Mouse (Mus musculus) midbrain, embryonic 12.5 days (tissue): Measurements from ENCODE around the gene Elane. TPM values are rescaled to one million over a fixed set of nuclear protein-coding genes. Genes with fewer than 3 reads are reported as not detected.
"Not testable (repeated sequence)": the region's sequence is repeated elsewhere in the genome, so short reads cannot be mapped to it uniquely, and the experiment has no call there.

Source experiments
- ATAC-seq: fragments of 200-750 bp; cut with Nextera tagmentation; 2 replicates; pipeline ENCODE4 v1.8.0; 2017; ENCODE audit warnings: low read depth, moderate TSS enrichment, moderate library complexity; ENCODE audit not compliant: low FRiP score
- H3K27ac ChIP-seq: fragments of 300-500 bp; sonication (generic); replicated peaks from 2 replicates; pipeline ENCODE4 v1.5.1; 2016; ENCODE audit warnings: mild to moderate bottlenecking
- H3K27me3 ChIP-seq: fragments of 300-500 bp; sonication (generic); 2 replicates; pipeline ENCODE4 v1.6.1; 2016; ENCODE audit warnings: mild to moderate bottlenecking
- H3K36me3 ChIP-seq: fragments of 300-500 bp; sonication (generic); 2 replicates; pipeline ENCODE4 v1.6.1; 2016
- H3K4me1 ChIP-seq: fragments of 300-500 bp; sonication (generic); 2 replicates; pipeline ENCODE4 v1.6.1; 2016
- H3K4me2 ChIP-seq: fragments of 300-500 bp; sonication (generic); replicated peaks from 2 replicates; pipeline ENCODE4 v1.6.1; 2016; ENCODE audit warnings: mild to moderate bottlenecking, moderate library complexity
- H3K4me3 ChIP-seq: fragments of 300-500 bp; sonication (generic); 2 replicates; pipeline ENCODE4 v1.5.1; 2016; ENCODE audit warnings: mild to moderate bottlenecking
- H3K9ac ChIP-seq: fragments of 300-500 bp; sonication (generic); replicated peaks from 2 replicates; pipeline ENCODE4 v1.6.1; 2016; ENCODE audit warnings: mild to moderate bottlenecking, moderate library complexity
- H3K9me3 ChIP-seq: fragments of 300-500 bp; sonication (generic); 2 replicates; pipeline ENCODE4 v1.6.1; 2016; ENCODE audit warnings: mild to moderate bottlenecking
- WGBS: fragments of 180-500 bp; shearing (Covaris S2); methylation state at CpG from one replicate; pipeline ENCODE4 v1.1.7; 2016; 5-methylcytosine and 5-hydroxymethylcytosine counted together
- polyA plus RNA-seq: library from polyadenylated mRNA; unstranded; fragments of >200 nt; fragmentation: Nextera tagmentation; extraction: Ambion mirVana; gene quantifications from 2 replicates; pipeline ENCODE4 v1.2.1, GENCODE M21; 2016

Gene Elane
- polyA plus RNA-seq, 1 experiment from 2014 or later, result not detected

- Histone ChIP-seq H3K36me3 (peaks cover 29% of the 10 kb centered on the region), H3K27ac (peak overlapping the region; percentile 94), H3K9ac (peak overlapping the region; percentile 94), H3K4me2 (peak overlapping the region; percentile 74), H3K27me3 (peaks cover 4% of the 10 kb centered on the region; the same call in 1 of the 2 replicates), H3K4me1 (peaks cover 40% of the 10 kb centered on the region), H3K4me3 (peak overlapping the region; percentile 78), H3K9me3 (no peaks in the 10 kb centered on the region)
- no peak for ATAC-seq
- 7% methylated on average over 6 of the region's 6 CpGs for WGBS
Measured at GRCm38 (mm10) chr10:79873313-79873712, 12.7 kb upstream of the Elane start.

- no peaks in the 10 kb centered on the region for H3K9me3 ChIP-seq
- peaks cover 40% of the 10 kb centered on the region for H3K4me1 ChIP-seq
- H3K27ac ChIP-seq, result peak overlapping the region; percentile 94
- peaks cover 4% of the 10 kb centered on the region; the same call in 1 of the 2 replicates for H3K27me3 ChIP-seq
- ATAC-seq, result no peak
- H3K36me3 ChIP-seq, result peaks cover 29% of the 10 kb centered on the region
- peak overlapping the region; percentile 78 for H3K4me3 ChIP-seq
- H3K9ac ChIP-seq, result peak overlapping the region; percentile 94
- peak overlapping the region; percentile 74 for H3K4me2 ChIP-seq
- under 1% methylated on average over 26 of the region's 26 CpGs for WGBS
Measured at GRCm38 (mm10) chr10:79873715-79874289, 12.2 kb upstream of the Elane start.

- Histone ChIP-seq H3K4me3 (peak within 1 kb of the TSS; percentile 78), H3K4me1 (peaks cover 36% of the 10 kb centered on the region), H3K27me3 (peaks cover 5% of the 10 kb centered on the region; the same call in 1 of the 2 replicates), H3K9ac (peak within 1 kb of the TSS; percentile 94), H3K9me3 (no peaks in the 10 kb centered on the region), H3K36me3 (peaks cover 25% of the 10 kb centered on the region), H3K27ac (peak within 1 kb of the TSS; percentile 94), H3K4me2 (peak within 1 kb of the TSS; percentile 74)
- WGBS, result under 1% methylated on average over 48 of the region's 57 CpGs
- peak; percentile 92 for ATAC-seq
Measured at GRCm38 (mm10) chr10:79874290-79874862, 11.7 kb upstream of the Elane start, which contains the start of the genes Prtn3 and Plppr3. Gene Prtn3, plus strand, starts transcription at chr10:79874476. Gene Plppr3, minus strand, starts transcription at chr10:79874634.

- H3K4me1 ChIP-seq, result peaks cover 33% of the 10 kb centered on the region
- ATAC-seq, result no peak
- H3K27me3 ChIP-seq, result peaks cover 32% of the 10 kb centered on the region
- 53% methylated on average over 1 of the region's 1 CpGs for WGBS
- H3K27ac ChIP-seq, result no peak overlapping the region
- no peak overlapping the region for H3K4me2 ChIP-seq
- no peak overlapping the region for H3K9ac ChIP-seq
- H3K9me3 ChIP-seq, result no peaks in the 10 kb centered on the region
- no peak overlapping the region for H3K4me3 ChIP-seq
- 0 out of 2 replicates have a peak, but pooled peaks cover under 1% of the 10 kb centered on the region for H3K36me3 ChIP-seq
Measured at GRCm38 (mm10) chr10:79877174-79877573, 8.9 kb upstream of the Elane start.

DNA sequence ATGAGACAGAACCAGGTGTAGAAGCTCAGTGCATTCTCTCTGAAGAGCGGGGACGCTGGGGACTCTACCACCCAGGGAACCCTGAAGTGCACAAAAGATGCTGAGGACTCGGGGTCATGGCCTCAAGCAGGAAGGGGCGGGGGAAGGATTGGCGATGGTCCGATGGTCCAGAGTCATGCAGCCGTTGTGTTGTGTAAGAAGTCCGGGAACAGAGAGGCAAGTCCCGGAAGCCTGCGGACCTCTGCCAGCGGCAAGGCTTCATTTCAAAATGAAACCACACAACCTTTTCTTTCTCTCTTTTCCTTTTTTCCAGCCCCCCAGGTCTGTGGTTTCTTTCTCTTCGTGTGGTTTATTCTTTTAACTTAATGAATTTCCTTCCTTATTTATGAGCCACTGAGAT is 8.3 kb upstream of the Elane start:
- peaks cover 32% of the 10 kb centered on the region for H3K4me1 ChIP-seq
- no peak for ATAC-seq
- H3K36me3 ChIP-seq, result no peaks in the 10 kb centered on the region
- H3K4me2 ChIP-seq, result no peak overlapping the region
- 46% methylated on average over 12 of the region's 12 CpGs for WGBS
- no peaks in the 10 kb centered on the region for H3K9me3 ChIP-seq
- peaks cover 38% of the 10 kb centered on the region for H3K27me3 ChIP-seq
- H3K9ac ChIP-seq, result no peak overlapping the region
- H3K4me3 ChIP-seq, result no peak overlapping the region
- H3K27ac ChIP-seq, result no peak overlapping the region

DNA sequence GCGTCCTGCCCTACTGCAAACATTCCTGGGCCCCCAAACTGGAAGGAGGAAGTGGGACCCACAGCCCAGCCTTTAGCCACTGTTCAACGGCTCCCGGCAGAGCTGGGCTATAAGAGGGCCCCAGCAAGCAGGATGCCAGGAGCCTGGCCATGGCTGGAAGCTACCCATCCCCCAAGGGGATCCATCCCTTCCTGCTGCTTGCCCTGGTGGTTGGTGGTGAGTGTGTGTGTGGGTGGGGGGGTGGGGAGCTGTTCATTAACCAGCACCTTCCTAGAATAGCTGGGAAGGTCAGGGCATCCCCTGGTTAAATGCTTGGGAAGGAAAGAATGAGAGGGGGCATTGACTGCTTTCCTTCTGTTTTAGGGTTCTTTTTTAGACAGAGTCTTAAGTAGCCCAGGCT is 6.5 kb upstream of the Elane start:
- 51% methylated on average over 3 of the region's 3 CpGs for WGBS
- Histone ChIP-seq H3K27ac (no peak overlapping the region), H3K4me1 (peaks cover 24% of the 10 kb centered on the region), H3K27me3 (peaks cover 46% of the 10 kb centered on the region), H3K4me3 (no peak overlapping the region), H3K9ac (no peak overlapping the region), H3K36me3 (no peaks in the 10 kb centered on the region), H3K9me3 (no peaks in the 10 kb centered on the region), H3K4me2 (no peak overlapping the region)
- no peak for ATAC-seq

GRCm38 (mm10) chr10:79880721-79881120 is 5.3 kb upstream of the Elane start:
- no peak overlapping the region for H3K4me3 ChIP-seq
- peaks cover 46% of the 10 kb centered on the region for H3K27me3 ChIP-seq
- no peaks in the 10 kb centered on the region for H3K9me3 ChIP-seq
- ATAC-seq, result no peak
- no peak overlapping the region for H3K4me2 ChIP-seq
- no peak overlapping the region for H3K27ac ChIP-seq
- H3K36me3 ChIP-seq, result no peaks in the 10 kb centered on the region
- H3K4me1 ChIP-seq, result peaks cover 12% of the 10 kb centered on the region
- H3K9ac ChIP-seq, result no peak overlapping the region
- 13% methylated on average over 9 of the region's 9 CpGs for WGBS

- WGBS, result 7% methylated on average over 22 of the region's 22 CpGs
- H3K27me3 ChIP-seq, result peaks cover 46% of the 10 kb centered on the region
- peaks cover 12% of the 10 kb centered on the region for H3K4me1 ChIP-seq
- no peak overlapping the region; the same call in 1 of the 2 replicates for H3K4me3 ChIP-seq
- H3K4me2 ChIP-seq, result peak overlapping the region; percentile 36
- H3K36me3 ChIP-seq, result no peaks in the 10 kb centered on the region
- no peak overlapping the region for H3K27ac ChIP-seq
- ATAC-seq, result no peak
- H3K9me3 ChIP-seq, result no peaks in the 10 kb centered on the region
- H3K9ac ChIP-seq, result peak overlapping the region; percentile 24; the same call in 1 of the 2 replicates
Measured at GRCm38 (mm10) chr10:79881981-79882380, 4.1 kb upstream of the Elane start.

DNA sequence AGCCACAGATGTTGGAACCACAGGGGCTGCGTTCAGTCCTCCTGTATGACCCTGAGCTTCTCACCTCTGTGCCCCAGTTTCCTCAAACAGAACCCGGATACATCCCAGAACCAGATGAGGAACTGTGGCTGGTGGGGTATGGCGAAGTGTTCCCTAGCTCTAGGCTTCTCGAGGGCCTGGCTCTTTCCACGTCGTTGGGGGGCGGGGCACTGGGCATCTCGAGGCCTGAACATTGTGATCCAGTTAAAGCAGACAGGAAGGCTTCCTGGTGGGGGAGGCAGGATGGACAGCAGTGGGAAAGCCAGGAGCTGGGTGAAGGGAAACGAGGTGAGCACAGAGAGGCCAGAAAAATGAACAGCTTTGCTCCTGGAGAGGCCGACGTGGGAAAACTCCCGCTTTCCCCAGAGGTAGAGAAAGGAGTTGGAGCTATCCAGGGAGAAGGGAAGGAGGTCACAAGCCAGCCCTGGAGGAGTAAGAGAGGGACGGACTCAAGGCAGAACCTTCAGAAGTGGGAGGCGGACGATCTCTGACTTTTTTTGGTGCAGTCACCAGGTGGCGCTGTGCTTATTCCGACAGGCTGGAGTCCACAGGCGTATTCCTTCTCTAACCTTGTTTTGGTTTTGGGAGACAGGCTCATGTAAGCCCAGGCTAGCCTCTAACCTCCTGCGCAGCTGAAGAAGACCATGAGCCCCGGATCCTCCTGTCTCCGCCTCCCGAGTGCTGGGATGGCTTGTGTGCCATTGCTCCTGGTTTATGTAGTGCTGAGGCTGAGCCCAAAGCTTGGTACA is 2.6 kb upstream of the Elane start:
- H3K27ac ChIP-seq, result no peak overlapping the region

DNA sequence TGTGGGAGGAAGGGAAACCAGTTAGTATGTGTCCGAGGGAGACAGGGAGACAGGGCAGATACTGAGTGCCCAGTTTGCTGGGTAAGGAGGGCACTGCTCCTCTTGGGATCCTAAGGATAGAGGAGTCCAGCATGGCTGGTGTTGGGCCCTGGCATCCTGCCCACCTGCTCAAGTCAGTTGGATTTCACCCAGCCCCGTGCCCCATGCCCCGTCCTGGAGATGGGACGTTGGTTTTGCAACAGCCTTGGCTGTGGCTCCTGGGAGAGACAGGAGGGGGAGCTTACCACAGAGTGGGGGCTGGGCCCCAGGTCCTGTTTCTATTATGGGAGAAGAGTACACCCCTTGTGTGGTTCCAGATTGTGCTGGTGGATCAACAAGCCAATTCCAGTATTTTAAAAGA is 1.6 kb upstream of the Elane start:
- no peak overlapping the region for H3K4me2 ChIP-seq
- no peaks in the 10 kb centered on the region for H3K9me3 ChIP-seq
- H3K27me3 ChIP-seq, result peaks cover 41% of the 10 kb centered on the region
- H3K4me3 ChIP-seq, result no peak overlapping the region
- ATAC-seq, result no peak
- H3K4me1 ChIP-seq, result peaks cover 10% of the 10 kb centered on the region
- H3K27ac ChIP-seq, result no peak overlapping the region
- no peaks in the 10 kb centered on the region for H3K36me3 ChIP-seq
- WGBS, result 80% methylated on average over 4 of the region's 4 CpGs
- no peak overlapping the region for H3K9ac ChIP-seq

More for the DNA sequence above, 2.6 kb upstream of the Elane start:
- H3K9me3 ChIP-seq, result no peaks in the 10 kb centered on the region
- WGBS, result 17% methylated on average over 22 of the region's 22 CpGs
- H3K9ac ChIP-seq, result no peak overlapping the region
- H3K36me3 ChIP-seq, result no peaks in the 10 kb centered on the region
- peak; percentile 41; the same call in 1 of the 2 replicates for ATAC-seq
- H3K4me2 ChIP-seq, result no peak overlapping the region
- peaks cover 42% of the 10 kb centered on the region for H3K27me3 ChIP-seq
- no peak overlapping the region for H3K4me3 ChIP-seq
- peaks cover 12% of the 10 kb centered on the region for H3K4me1 ChIP-seq

DNA sequence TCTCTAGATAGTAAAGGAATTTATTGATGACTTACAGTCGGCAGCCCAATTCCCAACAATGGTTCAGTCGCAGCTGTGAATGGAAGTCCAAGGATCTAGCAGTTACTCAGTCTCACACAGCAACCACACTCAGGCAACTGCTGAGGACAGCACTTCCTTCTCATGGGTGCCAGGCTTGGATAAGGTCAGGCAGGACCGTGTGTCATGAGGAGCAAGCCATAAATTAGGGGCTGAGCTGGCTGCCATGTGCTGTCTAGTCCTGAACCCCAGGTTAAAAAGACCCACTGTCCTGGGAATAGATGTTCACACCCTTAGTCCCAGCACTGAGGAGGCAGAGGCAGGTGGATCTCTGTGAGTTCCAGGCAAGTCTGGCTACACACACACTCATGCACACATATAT is 1.1 kb upstream of the Elane start:
- H3K27ac ChIP-seq, H3K9ac ChIP-seq, H3K4me1 ChIP-seq, ATAC-seq, H3K9me3 ChIP-seq, H3K4me3 ChIP-seq, H3K4me2 ChIP-seq, H3K36me3 ChIP-seq: not testable (repeated sequence)
- 85% methylated on average over 3 of the region's 3 CpGs for whole genome bisulfite sequencing
- peaks cover 38% of the 10 kb centered on the region for H3K27me3 ChIP-seq

GRCm38 (mm10) chr10:79886611-79887010 is 564 bp downstream of the Elane start:
- no peaks in the 10 kb centered on the region for H3K9me3 ChIP-seq
- H3K4me2 ChIP-seq, result no peak overlapping the region
- no peaks in the 10 kb centered on the region for H3K36me3 ChIP-seq
- no peak for ATAC-seq
- peaks cover 38% of the 10 kb centered on the region for H3K27me3 ChIP-seq
- 81% methylated on average over 8 of the region's 8 CpGs for WGBS
- H3K4me3 ChIP-seq, result no peak overlapping the region
- H3K9ac ChIP-seq, result no peak overlapping the region
- no peak overlapping the region for H3K27ac ChIP-seq
- H3K4me1 ChIP-seq, result peaks cover 10% of the 10 kb centered on the region
